Comparison of ENCODE assay signal across 7 mouse cellular contexts in genomic region chr17:35917143-35917462, GRCm38 (mm10). TPM values are rescaled to one million over a fixed set of nuclear protein-coding genes. Genes with fewer than 3 reads are reported as not detected.
A peak's percentile ranks its signal among the peaks of the same experiment; 100 is the strongest.
DNase-seq lines count a peak whose midpoint lies in the region; ATAC-seq and TF ChIP-seq lines count a peak whose summit lies in the region.

No protein-coding gene starts in this region.

- H3K9ac ChIP-seq in embryonic facial prominence, embryonic 12.5 days: peak overlapping the region; percentile 82
- peak overlapping the region; percentile 96 for H3K9ac ChIP-seq in hindbrain, embryonic 12.5 days
- peak overlapping the region; percentile 87 for H3K9ac ChIP-seq in liver, embryonic 15.5 days
- peak overlapping the region; percentile 95 for H3K9ac ChIP-seq in stomach, embryonic 16.5 days (ENCODE audit: low read length)

- no peaks in the 10 kb centered on the region for H3K27me3 ChIP-seq in embryonic facial prominence, embryonic 12.5 days
- no peaks in the 10 kb centered on the region for H3K27me3 ChIP-seq in hindbrain, embryonic 12.5 days
- H3K27me3 ChIP-seq in liver, embryonic 15.5 days: no peaks in the 10 kb centered on the region
- H3K27me3 ChIP-seq in stomach, embryonic 16.5 days (ENCODE audit: control insufficient read depth, insufficient read depth, low read length): no peaks in the 10 kb centered on the region

- DNase-seq in lung, adult 2 months: no peak
- DNase-seq in lung, postnatal 25 days (ENCODE audit: low spot score): no peak
- no peak for DNase-seq in layer of hippocampus, adult 18-20 months (ENCODE audit: low spot score in 2 of 2)

- no peak for TF ChIP-seq CTCF in lung, adult 2 months (IDR thresholded peaks at IDR 0.05; ENCODE audit: insufficient read depth, low read length)

- TF ChIP-seq POLR2A in lung, adult 2 months (IDR thresholded peaks at IDR 0.05; ENCODE audit: borderline replicate concordance, extremely low read depth, low read depth, low read length): peak; percentile 69; the same call in 1 of the 2 replicates

- peaks cover 23% of the 10 kb centered on the region for H3K4me1 ChIP-seq in lung, adult 2 months (ENCODE audit: control insufficient read depth, insufficient read depth, low read length)
- H3K4me1 ChIP-seq in embryonic facial prominence, embryonic 12.5 days: peaks cover 23% of the 10 kb centered on the region
- H3K4me1 ChIP-seq in hindbrain, embryonic 12.5 days: peaks cover 35% of the 10 kb centered on the region
- H3K4me1 ChIP-seq in liver, embryonic 15.5 days (replicated peaks): peaks cover 67% of the 10 kb centered on the region
- peaks cover 26% of the 10 kb centered on the region for H3K4me1 ChIP-seq in stomach, embryonic 16.5 days (ENCODE audit: control insufficient read depth, insufficient read depth, low read length)

- H3K4me3 ChIP-seq in lung, adult 2 months (replicated peaks; ENCODE audit: extremely low read depth, low read depth, low read length): peak overlapping the region; percentile 99
- H3K4me3 ChIP-seq in embryonic facial prominence, embryonic 12.5 days: peak overlapping the region; percentile 57
- H3K4me3 ChIP-seq in hindbrain, embryonic 12.5 days: peak overlapping the region; percentile 65
- H3K4me3 ChIP-seq in liver, embryonic 15.5 days (replicated peaks): peak overlapping the region; percentile 77
- peak overlapping the region; percentile 82 for H3K4me3 ChIP-seq in stomach, embryonic 16.5 days (replicated peaks; ENCODE audit: low read length)

- peak overlapping the region; percentile 98 for H3K27ac ChIP-seq in embryonic facial prominence, embryonic 12.5 days
- peak overlapping the region; percentile 99 for H3K27ac ChIP-seq in hindbrain, embryonic 12.5 days
- H3K27ac ChIP-seq in liver, embryonic 15.5 days (replicated peaks): peak overlapping the region; percentile 96
- peak overlapping the region; percentile 99 for H3K27ac ChIP-seq in stomach, embryonic 16.5 days (ENCODE audit: low read length)

- peak overlapping the region; percentile 89 for H3K4me2 ChIP-seq in embryonic facial prominence, embryonic 12.5 days (replicated peaks)
- H3K4me2 ChIP-seq in hindbrain, embryonic 12.5 days (replicated peaks): peak overlapping the region; percentile 89
- peak overlapping the region; percentile 74 for H3K4me2 ChIP-seq in liver, embryonic 15.5 days
- H3K4me2 ChIP-seq in stomach, embryonic 16.5 days (ENCODE audit: low read depth, low read length): peak overlapping the region; percentile 87

- under 1% methylated on average over 8 of the region's 8 CpGs for WGBS in lung, adult 2 months
- WGBS in embryonic facial prominence, embryonic 12.5 days: 0% methylated on average over 8 of the region's 8 CpGs
- 0% methylated on average over 8 of the region's 8 CpGs for WGBS in hindbrain, embryonic 12.5 days
- WGBS in liver, embryonic 15.5 days (ENCODE audit: insufficient replicate concordance): 1% methylated on average over 8 of the region's 8 CpGs
- 0% methylated on average over 8 of the region's 8 CpGs for WGBS in stomach, embryonic 16.5 days

- peaks cover 12% of the 10 kb centered on the region; the same call in 1 of the 2 replicates for H3K36me3 ChIP-seq in embryonic facial prominence, embryonic 12.5 days
- H3K36me3 ChIP-seq in hindbrain, embryonic 12.5 days: peaks cover 17% of the 10 kb centered on the region; the same call in 1 of the 2 replicates
- H3K36me3 ChIP-seq in liver, embryonic 15.5 days (replicated peaks): peaks cover 49% of the 10 kb centered on the region
- H3K36me3 ChIP-seq in stomach, embryonic 16.5 days (ENCODE audit: control insufficient read depth, insufficient read depth, low read length): peaks cover 18% of the 10 kb centered on the region; the same call in 1 of the 2 replicates

- ATAC-seq in embryonic facial prominence, embryonic 12.5 days (ENCODE audit: insufficient number of reproducible peaks, insufficient read depth, low FRiP score, low TSS enrichment): no peak
- no peak for ATAC-seq in hindbrain, embryonic 12.5 days (ENCODE audit: low FRiP score)
- no peak for ATAC-seq in liver, embryonic 15.5 days (ENCODE audit: insufficient read depth)
- no peak for ATAC-seq in stomach, embryonic 16.5 days (ENCODE audit: insufficient read depth, low FRiP score)

- no peaks in the 10 kb centered on the region for H3K9me3 ChIP-seq in embryonic facial prominence, embryonic 12.5 days
- no peaks in the 10 kb centered on the region for H3K9me3 ChIP-seq in hindbrain, embryonic 12.5 days (replicated peaks)
- H3K9me3 ChIP-seq in liver, embryonic 15.5 days (replicated peaks): no peaks in the 10 kb centered on the region
- no peaks in the 10 kb centered on the region for H3K9me3 ChIP-seq in stomach, embryonic 16.5 days (replicated peaks; ENCODE audit: control insufficient read depth, low read length)

RNA-seq across cellular contexts. Expression of gene Ppp1r10, which starts 0.9 kb away (rescaled TPM):
- polyA plus RNA-seq in lung, adult 2 months (2012; rRNA removed): 27.4 and 28.6 TPM in 2 replicates
- polyA plus RNA-seq in embryonic facial prominence, embryonic 12.5 days (2016; fragmentation: Nextera tagmentation; extraction: Ambion mirVana): 50.1 and 51.9 TPM in 2 replicates
- polyA plus RNA-seq in hindbrain, embryonic 12.5 days (2016; fragmentation: Nextera tagmentation; extraction: Ambion mirVana): 58.3 and 68.2 TPM in 2 replicates
- 20.9 and 22.3 TPM in 2 replicates for polyA plus RNA-seq in liver, embryonic 15.5 days (2015; fragmentation: Nextera tagmentation; extraction: Ambion mirVana)
- 33.1 and 34.3 TPM in 2 replicates for polyA plus RNA-seq in stomach, embryonic 16.5 days (2015; fragmentation: Nextera tagmentation; extraction: Ambion mirVana)
- total RNA-seq in layer of hippocampus, adult 18-20 months (2021): 10 to 100 TPM; 66.5 to 72.5 TPM

RNA-seq across cellular contexts. Expression of gene Mrps18b, which starts 0.9 kb away (rescaled TPM):
- polyA plus RNA-seq in lung, adult 2 months (2012; rRNA removed): 30.4 and 43.8 TPM in 2 replicates
- 65.6 TPM in 2 replicates for polyA plus RNA-seq in embryonic facial prominence, embryonic 12.5 days (2016; fragmentation: Nextera tagmentation; extraction: Ambion mirVana)
- 46.8 and 51.1 TPM in 2 replicates for polyA plus RNA-seq in hindbrain, embryonic 12.5 days (2016; fragmentation: Nextera tagmentation; extraction: Ambion mirVana)
- 68.7 and 71.1 TPM in 2 replicates for polyA plus RNA-seq in liver, embryonic 15.5 days (2015; fragmentation: Nextera tagmentation; extraction: Ambion mirVana)
- 83.2 and 87.3 TPM in 2 replicates for polyA plus RNA-seq in stomach, embryonic 16.5 days (2015; fragmentation: Nextera tagmentation; extraction: Ambion mirVana)
- total RNA-seq in layer of hippocampus, adult 18-20 months (2021): 10 to 100 TPM; 37.8 to 44.3 TPM

RNA-seq across cellular contexts. Expression of gene Atat1, which starts 7.2 kb away (rescaled TPM):
- 49.4 and 57.7 TPM in 2 replicates for polyA plus RNA-seq in lung, adult 2 months (2012; rRNA removed)
- 165 and 172 TPM in 2 replicates for polyA plus RNA-seq in embryonic facial prominence, embryonic 12.5 days (2016; fragmentation: Nextera tagmentation; extraction: Ambion mirVana)
- 294 and 303 TPM in 2 replicates for polyA plus RNA-seq in hindbrain, embryonic 12.5 days (2016; fragmentation: Nextera tagmentation; extraction: Ambion mirVana)
- polyA plus RNA-seq in liver, embryonic 15.5 days (2015; fragmentation: Nextera tagmentation; extraction: Ambion mirVana): 7.3 and 8.0 TPM in 2 replicates
- polyA plus RNA-seq in stomach, embryonic 16.5 days (2015; fragmentation: Nextera tagmentation; extraction: Ambion mirVana): 50.8 and 51.9 TPM in 2 replicates
- 10 to 100 TPM; 51.0 to 59.0 TPM for total RNA-seq in layer of hippocampus, adult 18-20 months (2021)

RNA-seq across cellular contexts. Expression of gene 2310061I04Rik, which starts 19.9 kb away (rescaled TPM):
- polyA plus RNA-seq in lung, adult 2 months (2012; rRNA removed): 36.1 and 38.1 TPM in 2 replicates
- 24.0 and 24.3 TPM in 2 replicates for polyA plus RNA-seq in embryonic facial prominence, embryonic 12.5 days (2016; fragmentation: Nextera tagmentation; extraction: Ambion mirVana)
- polyA plus RNA-seq in hindbrain, embryonic 12.5 days (2016; fragmentation: Nextera tagmentation; extraction: Ambion mirVana): 25.7 and 28.7 TPM in 2 replicates
- polyA plus RNA-seq in liver, embryonic 15.5 days (2015; fragmentation: Nextera tagmentation; extraction: Ambion mirVana): 8.5 and 9.7 TPM in 2 replicates
- 19.1 and 22.9 TPM in 2 replicates for polyA plus RNA-seq in stomach, embryonic 16.5 days (2015; fragmentation: Nextera tagmentation; extraction: Ambion mirVana)
- total RNA-seq in layer of hippocampus, adult 18-20 months (2021): 10 to 100 TPM; 52.9 to 56.7 TPM

RNA-seq across cellular contexts. Expression of gene Dhx16, which starts 37.5 kb away (rescaled TPM):
- polyA plus RNA-seq in lung, adult 2 months (2012; rRNA removed): 62.8 and 70.1 TPM in 2 replicates
- 47.8 and 52.8 TPM in 2 replicates for polyA plus RNA-seq in embryonic facial prominence, embryonic 12.5 days (2016; fragmentation: Nextera tagmentation; extraction: Ambion mirVana)
- 45.2 and 46.0 TPM in 2 replicates for polyA plus RNA-seq in hindbrain, embryonic 12.5 days (2016; fragmentation: Nextera tagmentation; extraction: Ambion mirVana)
- polyA plus RNA-seq in liver, embryonic 15.5 days (2015; fragmentation: Nextera tagmentation; extraction: Ambion mirVana): 31.1 and 37.0 TPM in 2 replicates
- 33.8 and 44.1 TPM in 2 replicates for polyA plus RNA-seq in stomach, embryonic 16.5 days (2015; fragmentation: Nextera tagmentation; extraction: Ambion mirVana)
- total RNA-seq in layer of hippocampus, adult 18-20 months (2021): 10 to 100 TPM; 25.0 to 30.2 TPM
